Mouse (Mus musculus) forebrain, embryonic 11.5 days (tissue): ENCODE results near the gene Ltf. TPM values are rescaled to one million over a fixed set of nuclear protein-coding genes. Genes with fewer than 3 reads are reported as not detected.

Experiments used
- ATAC-seq: fragments of 200-750 bp; cut with Nextera tagmentation; replicated peaks from 2 replicates; pipeline ENCODE4 v1.8.0; 2017; ENCODE audit warnings: moderate TSS enrichment; ENCODE audit not compliant: low FRiP score
- DNase-seq: peaks from one replicate; pipeline ENCODE4 v3.0.0-alpha.2; 2017; ENCODE audit warnings: low spot score
- H3K27ac ChIP-seq: fragments of 300-500 bp; sonication (generic); 2 replicates; pipeline ENCODE4 v1.5.1; 2014; ENCODE audit warnings: low read depth, low read length
- H3K27me3 ChIP-seq: fragments of 300-500 bp; sonication (generic); 2 replicates; pipeline ENCODE4 v1.6.1; 2014; ENCODE audit warnings: mild to moderate bottlenecking, low read length, mixed read lengths; ENCODE audit not compliant: control insufficient read depth, insufficient read depth
- H3K36me3 ChIP-seq: fragments of 300-500 bp; sonication (generic); 2 replicates; pipeline ENCODE4 v1.6.1; 2014; ENCODE audit warnings: mild to moderate bottlenecking, low read length, moderate library complexity, mixed read lengths; ENCODE audit not compliant: control insufficient read depth, insufficient read depth
- H3K4me1 ChIP-seq: fragments of 300-500 bp; sonication (generic); replicated peaks from 2 replicates; pipeline ENCODE4 v1.6.1; 2014; ENCODE audit warnings: low read length, mixed read lengths; ENCODE audit not compliant: control insufficient read depth, insufficient read depth
- H3K4me2 ChIP-seq: fragments of 300-500 bp; sonication (generic); 2 replicates; pipeline ENCODE4 v1.6.1; 2014; ENCODE audit warnings: low read depth, mild to moderate bottlenecking, low read length, moderate library complexity, mixed read lengths; ENCODE audit not compliant: severe bottlenecking
- H3K4me3 ChIP-seq: fragments of 300-500 bp; sonication (generic); 2 replicates; pipeline ENCODE4 v1.5.1; 2014; ENCODE audit warnings: low read depth, low read length
- H3K9ac ChIP-seq: fragments of 300-500 bp; sonication (generic); 2 replicates; pipeline ENCODE4 v1.6.1; 2014; ENCODE audit warnings: low read length
- H3K9me3 ChIP-seq: fragments of 300-500 bp; sonication (generic); 2 replicates; pipeline ENCODE4 v1.6.1; 2016; ENCODE audit warnings: low read length, mixed read lengths; ENCODE audit not compliant: control insufficient read depth
- WGBS: fragments of 180-500 bp; shearing (Covaris S2); extraction: QIAGEN DNeasy Blood & Tissue Kit; methylation state at CpG from one replicate; pipeline ENCODE4 v1.1.7; 2014; 5-methylcytosine and 5-hydroxymethylcytosine counted together
- polyA plus RNA-seq: library from polyadenylated mRNA; unstranded; fragments of >200 nt; fragmentation: Nextera tagmentation; extraction: Ambion mirVana; gene quantifications from 2 replicates; pipeline ENCODE4 v1.2.1, GENCODE M21; 2014

Gene Ltf
- polyA plus RNA-seq, 1 experiment from 2014 or later, result 0.61 TPM

DNA sequence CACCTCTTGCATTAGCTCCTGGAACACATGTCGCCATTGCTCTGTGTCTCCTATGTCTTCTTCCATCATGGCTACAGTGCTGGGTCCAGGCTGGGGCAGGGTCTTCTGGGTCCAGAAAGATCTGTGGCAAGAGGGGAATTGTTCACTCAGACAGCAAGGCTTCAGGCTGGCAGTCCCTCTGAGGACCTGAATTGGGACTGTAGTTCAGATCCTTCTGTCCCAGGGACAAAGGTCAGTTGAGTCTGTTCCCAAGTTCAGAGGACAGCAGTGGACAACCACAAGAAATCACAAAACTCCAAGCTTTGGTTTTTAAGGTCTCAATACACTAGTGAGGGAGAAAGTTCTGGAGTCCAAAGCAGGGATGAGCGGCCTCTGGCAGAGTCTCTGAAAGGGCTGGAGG lies 29.5 kb upstream of the Ltf start:
- no peaks in the 10 kb centered on the region for H3K27me3 ChIP-seq
- H3K4me2 ChIP-seq, result no peak overlapping the region
- no peaks in the 10 kb centered on the region for H3K36me3 ChIP-seq
- no peak for DNase-seq
- no peak for ATAC-seq
- H3K4me1 ChIP-seq, result no peaks in the 10 kb centered on the region
- no peak overlapping the region for H3K27ac ChIP-seq
- 91% methylated on average over 2 of the region's 2 CpGs for WGBS
- H3K9ac ChIP-seq, result no peak overlapping the region
- no peak overlapping the region for H3K4me3 ChIP-seq
- no peaks in the 10 kb centered on the region for H3K9me3 ChIP-seq

DNA sequence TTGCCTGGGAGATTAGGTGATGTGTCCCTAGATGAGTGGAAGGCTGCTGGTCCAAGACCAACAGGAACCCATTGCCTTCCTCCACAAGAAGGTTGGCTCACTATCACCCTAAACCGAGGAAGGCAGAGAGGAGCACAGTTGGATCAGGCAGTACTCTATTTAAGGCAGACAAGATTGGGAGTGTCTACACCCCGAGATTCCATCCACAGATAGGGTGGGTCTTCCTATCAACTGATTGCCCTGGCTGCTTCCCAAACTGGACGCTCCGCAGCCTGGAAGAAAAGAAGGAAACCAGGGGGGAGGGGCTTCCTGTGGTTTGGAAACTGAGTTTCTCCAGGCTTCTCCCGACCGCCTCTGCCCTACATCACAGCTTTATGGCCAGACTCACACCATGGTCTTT lies 28.9 kb upstream of the Ltf start, which contains the start of gene Rtp3:
TSS of gene Rtp3 (minus strand) at position 380 of the 400 bp plus-strand sequence.
- DNase-seq (no peak), ATAC-seq (no peak)
- no peaks in the 10 kb centered on the region for H3K27me3 ChIP-seq
- no peaks in the 10 kb centered on the region for H3K9me3 ChIP-seq
- no peak within 1 kb of the TSS for H3K4me2 ChIP-seq
- no peak within 1 kb of the TSS for H3K4me3 ChIP-seq
- H3K27ac ChIP-seq, result no peak within 1 kb of the TSS
- 78% methylated on average over 6 of the region's 6 CpGs for WGBS
- H3K4me1 ChIP-seq, result no peaks in the 10 kb centered on the region
- H3K36me3 ChIP-seq, result no peaks in the 10 kb centered on the region
- H3K9ac ChIP-seq, result no peak within 1 kb of the TSS

GRCm38 (mm10) chr9:110993281-110993709 lies 25.8 kb upstream of the Ltf start:
- H3K4me2 ChIP-seq, result no peak overlapping the region
- H3K27me3 ChIP-seq, result no peaks in the 10 kb centered on the region
- WGBS, result 43% methylated on average over 3 of the region's 3 CpGs
- no peak overlapping the region for H3K4me3 ChIP-seq
- H3K9ac ChIP-seq, result no peak overlapping the region
- ATAC-seq (no peak), DNase-seq (no peak)
- H3K9me3 ChIP-seq, result no peaks in the 10 kb centered on the region
- H3K4me1 ChIP-seq, result no peaks in the 10 kb centered on the region
- H3K36me3 ChIP-seq, result no peaks in the 10 kb centered on the region
- no peak overlapping the region for H3K27ac ChIP-seq

DNA sequence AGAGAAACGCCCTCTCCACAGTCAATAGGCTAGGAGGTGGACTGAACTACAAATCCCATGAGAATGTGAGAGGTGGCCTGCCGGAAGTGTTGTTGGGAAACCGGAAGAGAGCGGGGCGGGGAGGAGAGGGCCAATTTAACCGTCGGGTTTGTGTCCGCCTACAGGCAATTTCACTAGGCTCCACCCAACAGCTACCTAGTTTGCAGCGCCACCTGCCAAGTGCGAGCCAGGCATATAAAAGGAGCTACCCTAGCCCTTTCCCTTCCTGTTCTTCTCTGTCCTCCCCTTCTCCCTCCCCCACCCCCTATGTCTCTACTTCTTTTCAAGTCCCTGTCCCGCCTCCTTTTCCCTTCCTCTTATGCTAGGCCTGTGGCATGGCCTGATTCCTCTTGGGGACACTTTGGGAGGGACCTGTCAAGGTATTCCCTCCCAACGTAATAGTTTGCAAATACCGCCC lies 24.3 kb upstream of the Ltf start:
- H3K27me3 ChIP-seq, result no peaks in the 10 kb centered on the region
- no peak overlapping the region for H3K27ac ChIP-seq
- DNase-seq (peak; percentile 84), ATAC-seq (peak; percentile 85)
- peak overlapping the region; percentile 24 for H3K4me3 ChIP-seq
- H3K9me3 ChIP-seq, result no peaks in the 10 kb centered on the region
- H3K9ac ChIP-seq, result peak overlapping the region; percentile 20; the same call in 1 of the 2 replicates
- H3K36me3 ChIP-seq, result no peaks in the 10 kb centered on the region
- no peaks in the 10 kb centered on the region for H3K4me1 ChIP-seq
- H3K4me2 ChIP-seq, result peak overlapping the region; percentile 40; the same call in 1 of the 2 replicates
- WGBS, result 9% methylated on average over 13 of the region's 13 CpGs

DNA sequence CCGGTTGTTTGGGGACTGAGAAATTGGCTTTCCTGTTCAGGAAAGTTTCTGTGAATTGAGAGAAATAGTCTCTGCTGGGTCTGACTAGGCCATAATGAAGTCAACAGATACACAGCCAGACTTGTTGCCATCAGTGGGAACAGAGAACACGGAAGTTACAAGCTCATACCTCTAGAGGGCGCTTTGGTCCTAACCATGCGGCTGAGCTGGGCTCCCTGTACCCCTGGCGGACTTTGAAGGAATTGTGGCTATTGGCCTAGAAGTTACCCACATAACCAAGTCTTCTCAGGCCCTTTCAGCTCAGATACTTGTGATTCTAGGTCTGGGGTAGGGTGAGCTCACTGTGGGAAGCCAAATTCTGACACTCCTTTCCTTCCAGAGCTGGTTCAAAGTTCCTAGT lies 21.8 kb upstream of the Ltf start:
- Histone ChIP-seq H3K36me3 (no peaks in the 10 kb centered on the region), H3K4me1 (no peaks in the 10 kb centered on the region), H3K9ac (no peak overlapping the region), H3K4me3 (no peak overlapping the region), H3K4me2 (no peak overlapping the region), H3K27me3 (no peaks in the 10 kb centered on the region), H3K9me3 (no peaks in the 10 kb centered on the region), H3K27ac (no peak overlapping the region)
- 2% methylated on average over 5 of the region's 5 CpGs for WGBS
- peak; percentile 74 for DNase-seq
- peak; percentile 43; the same call in 1 of the 2 replicates for ATAC-seq

DNA sequence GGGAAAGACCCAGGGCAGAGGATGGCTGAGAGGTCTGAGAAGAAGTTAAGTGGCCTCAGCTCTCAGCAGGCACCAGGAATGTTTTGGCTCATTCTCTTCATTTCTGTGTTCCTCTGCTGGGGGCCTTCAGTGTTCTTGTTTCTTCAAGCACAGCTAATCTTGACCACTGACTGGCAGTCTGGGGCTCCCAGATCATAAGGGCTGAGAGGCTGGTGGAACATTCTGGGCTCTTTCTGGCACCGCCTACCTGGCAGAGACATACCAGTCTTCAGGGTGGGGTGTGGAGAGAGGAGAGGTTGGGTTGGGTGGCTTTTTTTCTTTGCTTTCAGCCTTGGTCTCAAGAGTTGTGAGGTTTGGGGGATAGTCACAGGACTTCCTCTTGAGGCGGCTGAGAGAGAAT lies 20.0 kb upstream of the Ltf start:
- Histone ChIP-seq H3K36me3 (no peaks in the 10 kb centered on the region), H3K4me3 (no peak overlapping the region), H3K27ac (no peak overlapping the region), H3K27me3 (no peaks in the 10 kb centered on the region), H3K9me3 (no peaks in the 10 kb centered on the region), H3K9ac (no peak overlapping the region), H3K4me1 (no peaks in the 10 kb centered on the region), H3K4me2 (no peak overlapping the region)
- WGBS, result 100% methylated on average over 2 of the region's 2 CpGs
- ATAC-seq (no peak), DNase-seq (no peak)

DNA sequence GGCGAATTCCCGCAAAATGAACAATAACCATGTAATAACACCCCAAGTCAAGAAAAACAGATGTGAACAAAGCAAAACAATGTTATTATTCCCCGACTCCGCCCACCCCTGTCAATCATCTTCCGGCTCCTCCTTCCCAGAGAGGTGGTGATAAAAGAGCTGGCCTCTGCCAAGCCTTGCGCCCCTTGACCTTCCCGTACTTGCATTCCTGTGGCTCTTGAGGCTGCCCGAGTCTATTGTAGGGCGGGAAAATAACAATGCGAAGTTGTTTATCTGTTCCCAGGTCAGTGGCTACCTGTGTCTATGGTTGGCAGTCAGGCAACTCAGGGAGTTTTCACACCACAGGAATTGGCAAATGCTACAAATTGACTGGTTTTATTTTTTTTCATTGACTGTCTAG lies 19.2 kb upstream of the Ltf start:
- WGBS, result 87% methylated on average over 10 of the region's 10 CpGs
- H3K27me3 ChIP-seq, result no peaks in the 10 kb centered on the region

GRCm38 (mm10) chr9:111001621-111002020 lies 17.4 kb upstream of the Ltf start:
- Histone ChIP-seq H3K4me2 (no peak overlapping the region), H3K36me3 (no peaks in the 10 kb centered on the region), H3K27ac (no peak overlapping the region), H3K9me3 (no peaks in the 10 kb centered on the region), H3K4me1 (no peaks in the 10 kb centered on the region), H3K27me3 (no peaks in the 10 kb centered on the region), H3K4me3 (no peak overlapping the region), H3K9ac (no peak overlapping the region)
- ATAC-seq (no peak), DNase-seq (no peak)
- 82% methylated on average over 12 of the region's 12 CpGs for WGBS

More for the DNA sequence above, 19.2 kb upstream of the Ltf start:
- Histone ChIP-seq H3K9me3 (no peaks in the 10 kb centered on the region), H3K9ac (no peak overlapping the region), H3K4me3 (no peak overlapping the region), H3K36me3 (no peaks in the 10 kb centered on the region), H3K4me1 (no peaks in the 10 kb centered on the region), H3K4me2 (no peak overlapping the region), H3K27ac (no peak overlapping the region)
- DNase-seq (no peak), ATAC-seq (no peak)

GRCm38 (mm10) chr9:111003279-111003678 lies 15.8 kb upstream of the Ltf start:
- no peaks in the 10 kb centered on the region for H3K9me3 ChIP-seq
- DNase-seq (no peak), ATAC-seq (no peak)
- no peaks in the 10 kb centered on the region for H3K4me1 ChIP-seq
- no peak overlapping the region for H3K27ac ChIP-seq
- WGBS, result 90% methylated on average over 9 of the region's 9 CpGs
- no peak overlapping the region for H3K4me2 ChIP-seq
- H3K4me3 ChIP-seq, result no peak overlapping the region
- H3K9ac ChIP-seq, result no peak overlapping the region
- H3K27me3 ChIP-seq, result no peaks in the 10 kb centered on the region
- no peaks in the 10 kb centered on the region for H3K36me3 ChIP-seq
